Mouse (Mus musculus): ENCODE measurements around the gene Hipk4. TPM values are rescaled to one million over a fixed set of nuclear protein-coding genes. Genes with fewer than 3 reads are reported as not detected.
"Not testable (repeated sequence)": the region's sequence is repeated elsewhere in the genome, so short reads cannot be mapped to it uniquely, and the experiment has no call there.

The Hipk4 gene
- polyA plus RNA-seq, 1 experiment from 2014 or later = 0.38 TPM

GRCm38 (mm10) chr7:27491856-27492255, 31.2 kb upstream of the Hipk4 start:
- peak overlapping the region; percentile 62 for H3K9ac ChIP-seq (ENCODE audit: low read length)
- no peaks in the 10 kb centered on the region for H3K9me3 ChIP-seq (replicated peaks; ENCODE audit: control insufficient read depth, low read length)
- peak overlapping the region; percentile 12; the same call in 1 of the 2 replicates for H3K4me3 ChIP-seq (ENCODE audit: low read length)
- H3K4me2 ChIP-seq (ENCODE audit: low read depth, low read length) = peak overlapping the region; percentile 70
- ATAC-seq (replicated peaks; ENCODE audit: extremely low read depth, insufficient read depth, low FRiP score) = no peak
- H3K4me1 ChIP-seq (ENCODE audit: control insufficient read depth, insufficient read depth, low read length) = peaks cover 44% of the 10 kb centered on the region
- 48% methylated on average over 7 of the region's 7 CpGs for WGBS
- peak overlapping the region; percentile 98 for H3K27ac ChIP-seq (ENCODE audit: low read length)
- H3K27me3 ChIP-seq (ENCODE audit: control insufficient read depth, insufficient read depth, low read length) = no peaks in the 10 kb centered on the region
- peaks cover 12% of the 10 kb centered on the region for H3K36me3 ChIP-seq (ENCODE audit: control insufficient read depth, insufficient read depth)

GRCm38 (mm10) chr7:27493022-27493421, 30.0 kb upstream of the Hipk4 start:
- no peak overlapping the region for H3K9ac ChIP-seq (ENCODE audit: low read length)
- 73% methylated on average over 3 of the region's 3 CpGs for WGBS

GRCm38 (mm10) chr7:27493450-27493849, 29.6 kb upstream of the Hipk4 start:
- Histone ChIP-seq H3K4me1 (ENCODE audit: control insufficient read depth, insufficient read depth, low read length) (peaks cover 43% of the 10 kb centered on the region), H3K27ac (ENCODE audit: low read length) (no peak overlapping the region), H3K36me3 (ENCODE audit: control insufficient read depth, insufficient read depth) (peaks cover 12% of the 10 kb centered on the region), H3K9me3 (replicated peaks; ENCODE audit: control insufficient read depth, low read length) (no peaks in the 10 kb centered on the region), H3K4me3 (ENCODE audit: low read length) (no peak overlapping the region), H3K4me2 (ENCODE audit: low read depth, low read length) (no peak overlapping the region), H3K27me3 (ENCODE audit: control insufficient read depth, insufficient read depth, low read length) (no peaks in the 10 kb centered on the region), H3K9ac (ENCODE audit: low read length) (no peak overlapping the region)
- no peak for ATAC-seq (replicated peaks; ENCODE audit: extremely low read depth, insufficient read depth, low FRiP score)
- WGBS = 78% methylated on average over 5 of the region's 5 CpGs

More at GRCm38 (mm10) chr7:27493022-27493421, 30.0 kb upstream of the Hipk4 start:
- Histone ChIP-seq H3K27ac (ENCODE audit: low read length) (peak overlapping the region; percentile 98), H3K4me2 (ENCODE audit: low read depth, low read length) (no peak overlapping the region), H3K36me3 (ENCODE audit: control insufficient read depth, insufficient read depth) (peaks cover 12% of the 10 kb centered on the region), H3K4me1 (ENCODE audit: control insufficient read depth, insufficient read depth, low read length) (peaks cover 47% of the 10 kb centered on the region), H3K27me3 (ENCODE audit: control insufficient read depth, insufficient read depth, low read length) (no peaks in the 10 kb centered on the region), H3K9me3 (replicated peaks; ENCODE audit: control insufficient read depth, low read length) (no peaks in the 10 kb centered on the region), H3K4me3 (ENCODE audit: low read length) (no peak overlapping the region)
- ATAC-seq (replicated peaks; ENCODE audit: extremely low read depth, insufficient read depth, low FRiP score) = no peak

- H3K4me3 ChIP-seq (ENCODE audit: low read length); H3K36me3 ChIP-seq (ENCODE audit: control insufficient read depth, insufficient read depth); H3K9me3 ChIP-seq (replicated peaks; ENCODE audit: control insufficient read depth, low read length); H3K27ac ChIP-seq (ENCODE audit: low read length); H3K9ac ChIP-seq (ENCODE audit: low read length); H3K4me2 ChIP-seq (ENCODE audit: low read depth, low read length); ATAC-seq (replicated peaks; ENCODE audit: extremely low read depth, insufficient read depth, low FRiP score); H3K27me3 ChIP-seq (ENCODE audit: control insufficient read depth, insufficient read depth, low read length): not testable (repeated sequence)
- peaks cover 30% of the 10 kb centered on the region for H3K4me1 ChIP-seq (ENCODE audit: control insufficient read depth, insufficient read depth, low read length)
- WGBS = 90% methylated on average over 9 of the region's 9 CpGs
Observed at GRCm38 (mm10) chr7:27494659-27495367, 28.3 kb upstream of the Hipk4 start.

GRCm38 (mm10) chr7:27499036-27499435, 24.0 kb upstream of the Hipk4 start, which contains the start of gene Prx:
TSS of gene Prx (plus strand) at chr7:27499324.
- ATAC-seq (replicated peaks; ENCODE audit: extremely low read depth, insufficient read depth, low FRiP score) = no peak
- H3K4me2 ChIP-seq (ENCODE audit: low read depth, low read length) = no peak within 1 kb of the TSS
- H3K4me1 ChIP-seq (ENCODE audit: control insufficient read depth, insufficient read depth, low read length) = peaks cover 10% of the 10 kb centered on the region
- no peak within 1 kb of the TSS for H3K27ac ChIP-seq (ENCODE audit: low read length)
- no peaks in the 10 kb centered on the region for H3K27me3 ChIP-seq (ENCODE audit: control insufficient read depth, insufficient read depth, low read length)
- no peaks in the 10 kb centered on the region for H3K36me3 ChIP-seq (ENCODE audit: control insufficient read depth, insufficient read depth)
- no peak within 1 kb of the TSS for H3K4me3 ChIP-seq (ENCODE audit: low read length)
- no peaks in the 10 kb centered on the region for H3K9me3 ChIP-seq (replicated peaks; ENCODE audit: control insufficient read depth, low read length)
- H3K9ac ChIP-seq (ENCODE audit: low read length) = no peak within 1 kb of the TSS
- 56% methylated on average over 3 of the region's 3 CpGs for WGBS

GRCm38 (mm10) chr7:27501620-27502019, 21.4 kb upstream of the Hipk4 start:
- Histone ChIP-seq H3K27me3 (ENCODE audit: control insufficient read depth, insufficient read depth, low read length) (no peaks in the 10 kb centered on the region), H3K4me1 (ENCODE audit: control insufficient read depth, insufficient read depth, low read length) (peaks cover 15% of the 10 kb centered on the region), H3K9ac (ENCODE audit: low read length) (peak overlapping the region; percentile 30; the same call in 1 of the 2 replicates), H3K4me3 (ENCODE audit: low read length) (no peak overlapping the region), H3K9me3 (replicated peaks; ENCODE audit: control insufficient read depth, low read length) (no peaks in the 10 kb centered on the region), H3K27ac (ENCODE audit: low read length) (peak overlapping the region; percentile 73), H3K36me3 (ENCODE audit: control insufficient read depth, insufficient read depth) (no peaks in the 10 kb centered on the region), H3K4me2 (ENCODE audit: low read depth, low read length) (no peak overlapping the region)
- ATAC-seq (replicated peaks; ENCODE audit: extremely low read depth, insufficient read depth, low FRiP score) = peak; percentile 65
- 36% methylated on average over 4 of the region's 4 CpGs for WGBS

- H3K4me1 ChIP-seq (ENCODE audit: control insufficient read depth, insufficient read depth, low read length) = peaks cover 17% of the 10 kb centered on the region
- H3K36me3 ChIP-seq (ENCODE audit: control insufficient read depth, insufficient read depth) = no peaks in the 10 kb centered on the region
- WGBS = 27% methylated on average over 9 of the region's 9 CpGs
- no peaks in the 10 kb centered on the region for H3K27me3 ChIP-seq (ENCODE audit: control insufficient read depth, insufficient read depth, low read length)
- H3K4me2 ChIP-seq (ENCODE audit: low read depth, low read length) = peak overlapping the region; percentile 80
- ATAC-seq (replicated peaks; ENCODE audit: extremely low read depth, insufficient read depth, low FRiP score) = no peak
- peak overlapping the region; percentile 79 for H3K9ac ChIP-seq (ENCODE audit: low read length)
- no peaks in the 10 kb centered on the region for H3K9me3 ChIP-seq (replicated peaks; ENCODE audit: control insufficient read depth, low read length)
- H3K27ac ChIP-seq (ENCODE audit: low read length) = peak overlapping the region; percentile 100
- H3K4me3 ChIP-seq (ENCODE audit: low read length) = peak overlapping the region; percentile 77
Observed at GRCm38 (mm10) chr7:27506765-27507370, 16.2 kb upstream of the Hipk4 start.

GRCm38 (mm10) chr7:27507711-27508647, 15.1 kb upstream of the Hipk4 start:
- H3K9me3 ChIP-seq (replicated peaks; ENCODE audit: control insufficient read depth, low read length) = no peaks in the 10 kb centered on the region
- no peaks in the 10 kb centered on the region for H3K36me3 ChIP-seq (ENCODE audit: control insufficient read depth, insufficient read depth)
- H3K4me2 ChIP-seq (ENCODE audit: low read depth, low read length) = peak overlapping the region; percentile 80
- peak overlapping the region; percentile 77 for H3K4me3 ChIP-seq (ENCODE audit: low read length)
- ATAC-seq (replicated peaks; ENCODE audit: extremely low read depth, insufficient read depth, low FRiP score) = peak; percentile 93
- WGBS = under 1% methylated on average over 54 of the region's 54 CpGs
- H3K9ac ChIP-seq (ENCODE audit: low read length) = peak overlapping the region; percentile 79
- H3K27ac ChIP-seq (ENCODE audit: low read length) = peak overlapping the region; percentile 100
- H3K4me1 ChIP-seq (ENCODE audit: control insufficient read depth, insufficient read depth, low read length) = peaks cover 17% of the 10 kb centered on the region
- H3K27me3 ChIP-seq (ENCODE audit: control insufficient read depth, insufficient read depth, low read length) = no peaks in the 10 kb centered on the region

All from heart, embryonic 16.5 days (tissue).